Mouse (Mus musculus) retina, adult 2 months (tissue): ENCODE results near the gene Chst4.
"Not testable (repeated sequence)": the region's sequence is repeated elsewhere in the genome, so short reads cannot be mapped to it uniquely, and the experiment has no call there.

ENCODE experiments used
- DNase-seq: peaks from one replicate; pipeline ENCODE4 v3.0.0-alpha.2; 2012; ENCODE audit warnings: low read depth, low spot score

Gene Chst4

GRCm38 (mm10) chr8:110039659-110040058, at the start of gene Chst4:
Gene Chst4 (minus strand): TSS chr8:110039740.
- DNase-seq: no peak

GRCm38 (mm10) chr8:110082416-110083105, 43.0 kb upstream of the Chst4 start:
- DNase-seq: no peak

DNA sequence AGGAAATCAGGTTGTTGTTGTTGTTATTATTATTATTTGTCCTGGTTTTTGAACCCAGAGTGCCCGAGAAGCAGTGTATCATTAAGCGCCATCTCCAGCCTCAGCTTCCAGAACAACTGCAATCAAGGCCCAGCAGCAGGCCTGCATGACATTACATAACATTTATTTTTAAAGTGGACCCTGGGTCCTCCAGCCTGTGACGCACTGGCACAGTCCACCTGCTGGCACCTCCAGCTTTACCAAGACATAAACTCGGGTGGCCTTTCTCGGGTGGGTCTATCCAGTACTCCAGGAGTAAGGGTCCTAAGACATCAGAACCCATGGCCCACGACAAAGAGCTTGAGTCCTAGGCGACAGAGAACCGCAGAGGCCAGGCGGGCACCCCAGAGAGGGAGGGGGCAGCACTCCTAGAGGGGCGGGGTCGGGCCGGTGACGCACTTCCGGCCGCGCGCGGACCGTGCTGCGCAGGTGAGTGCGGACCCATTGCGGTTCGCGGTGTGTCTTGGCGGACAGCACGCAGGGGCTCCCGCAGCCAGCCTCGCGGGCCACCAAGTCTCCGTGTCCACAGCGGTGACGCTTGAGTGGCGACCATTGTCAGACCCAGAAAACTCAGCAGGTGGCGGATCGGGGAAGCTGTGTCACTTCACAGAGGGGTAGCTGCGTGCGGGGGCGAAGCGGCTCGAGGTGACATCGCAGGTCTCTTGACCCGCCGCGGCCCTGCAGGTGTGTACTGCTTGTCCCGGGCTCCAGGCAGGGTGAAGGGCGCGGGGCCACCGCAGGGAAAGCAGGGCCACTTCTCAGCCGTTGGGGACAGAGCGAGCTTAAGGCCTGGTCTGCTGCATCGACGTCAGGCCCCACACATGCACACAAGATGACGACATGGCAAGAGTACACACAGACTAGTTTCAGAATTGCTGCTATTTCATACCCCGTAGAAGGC, 40.0 kb upstream of the Chst4 start, which contains the start of gene Zfp612:
TSS of gene Zfp612 (plus strand) at position 465 of the 940 bp plus-strand sequence.
- peak; percentile 64 for DNase-seq

- DNase-seq: no peak
These were observed 35.0 kb upstream of the Chst4 start for GRCm38 (mm10) chr8:110074496-110074895.

DNA sequence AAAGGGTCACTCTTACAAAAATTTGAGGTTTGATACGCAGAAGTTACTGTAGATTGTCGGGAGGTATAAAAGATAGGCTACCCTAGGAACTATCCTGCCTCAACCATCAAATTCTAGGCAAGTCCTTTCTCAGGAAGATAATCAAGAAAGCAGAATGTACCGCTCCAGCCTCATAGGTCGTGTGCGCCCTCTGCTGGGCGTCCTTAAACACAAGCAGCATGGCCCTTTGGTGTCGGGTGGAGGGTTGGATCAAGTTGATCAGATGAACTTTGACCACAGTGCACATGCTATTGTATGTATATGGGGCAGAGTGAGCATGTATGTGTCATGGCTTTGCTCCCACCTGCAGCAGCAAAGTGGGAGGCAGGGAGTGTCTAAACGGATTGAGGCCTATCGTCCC, 32.1 kb upstream of the Chst4 start:
- DNase-seq: peak; percentile 54

- no peak for DNase-seq
These were observed 30.2 kb upstream of the Chst4 start for GRCm38 (mm10) chr8:110069706-110070105.

DNA sequence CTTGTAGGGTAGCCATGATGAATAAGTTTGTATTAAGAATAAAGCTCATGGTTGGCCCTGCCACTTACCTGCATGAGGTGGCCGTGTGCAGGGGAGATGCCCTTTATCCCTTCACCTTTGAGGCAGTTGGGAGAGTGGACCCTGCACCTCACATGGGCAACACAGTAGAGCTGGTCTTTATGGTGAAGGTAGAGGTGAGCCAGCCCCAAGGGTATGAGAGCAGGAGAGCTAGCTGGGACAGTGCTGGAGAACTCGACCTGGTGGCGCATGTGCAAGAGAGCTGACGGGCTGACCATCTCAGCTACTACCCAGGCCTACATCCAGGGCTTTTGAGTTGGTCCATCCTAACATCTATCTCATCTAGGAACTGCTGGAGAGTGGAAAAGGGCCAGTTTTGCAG, 26.1 kb upstream of the Chst4 start:
- DNase-seq: no peak

GRCm38 (mm10) chr8:110064606-110065365, 25.2 kb upstream of the Chst4 start:
- DNase-seq: no peak

GRCm38 (mm10) chr8:110064161-110064560, 24.6 kb upstream of the Chst4 start:
- DNase-seq: no peak

GRCm38 (mm10) chr8:110058207-110058606, 18.7 kb upstream of the Chst4 start:
- DNase-seq: no peak

DNA sequence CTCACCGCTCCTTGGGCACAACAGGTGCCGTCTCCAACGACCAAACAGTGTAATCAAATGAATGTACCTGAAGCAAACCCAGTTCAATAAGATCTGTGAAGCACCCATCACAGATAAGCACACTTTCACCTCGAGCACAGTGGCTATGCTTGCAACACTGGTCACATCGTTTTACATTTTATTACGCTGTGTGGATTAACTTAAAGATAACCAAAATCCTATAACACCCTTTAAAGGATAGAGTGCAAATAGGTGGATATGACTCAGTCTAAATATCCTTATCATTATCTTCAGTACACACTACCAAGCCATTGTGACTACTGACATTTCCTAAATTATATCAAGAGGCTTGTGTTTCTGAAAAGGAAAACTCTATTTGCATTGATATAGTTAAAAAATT, 11.7 kb upstream of the Chst4 start:
- DNase-seq: no peak

DNA sequence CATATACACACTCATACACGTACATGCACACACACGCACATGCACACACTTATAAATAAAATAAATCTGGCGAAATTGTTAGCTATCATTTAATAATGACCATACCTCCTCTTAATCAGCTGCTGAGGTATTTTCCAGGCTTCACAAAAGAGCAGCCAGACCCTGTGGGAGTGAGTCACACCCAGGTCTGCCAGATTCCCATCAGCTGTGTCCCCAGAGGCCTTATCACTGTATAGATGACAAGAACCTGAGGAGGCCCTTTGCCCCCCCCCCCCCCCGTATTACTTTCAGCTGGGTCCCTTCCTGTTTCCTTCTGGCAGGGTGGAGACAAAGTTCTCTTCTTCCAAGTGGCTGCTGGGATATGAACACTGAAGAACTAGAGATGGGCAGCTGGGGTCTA, 969 bp upstream of the Chst4 start:
- DNase-seq: no peak

- DNase-seq: no peak
These were observed 324 bp downstream of the Chst4 start for GRCm38 (mm10) chr8:110039216-110039615.

GRCm38 (mm10) chr8:110036156-110036555, 3.4 kb downstream of the Chst4 start:
- DNase-seq: no peak

- DNase-seq: no peak
These were observed 5.2 kb downstream of the Chst4 start for GRCm38 (mm10) chr8:110034331-110034730.

DNA sequence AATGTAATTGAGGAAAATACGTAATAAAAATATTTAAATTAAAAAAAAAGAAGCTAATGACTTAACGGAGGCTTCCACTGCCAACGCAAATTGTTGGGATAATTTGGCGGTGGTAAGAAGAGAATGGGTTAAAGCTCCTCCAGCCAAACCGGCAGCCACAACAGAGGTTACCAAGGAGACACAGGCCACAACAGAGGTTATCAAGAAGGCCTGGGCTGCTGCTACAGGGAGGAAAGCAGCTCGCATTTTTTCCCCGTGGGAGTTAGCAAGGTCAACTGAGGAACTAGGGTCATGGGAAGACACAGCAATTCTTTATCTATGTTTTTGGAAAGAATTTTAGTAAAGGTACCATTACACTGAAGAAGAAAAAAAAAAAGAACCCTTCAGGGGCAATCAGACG, 5.8 kb downstream of the Chst4 start:
- DNase-seq: not testable (repeated sequence)

DNA sequence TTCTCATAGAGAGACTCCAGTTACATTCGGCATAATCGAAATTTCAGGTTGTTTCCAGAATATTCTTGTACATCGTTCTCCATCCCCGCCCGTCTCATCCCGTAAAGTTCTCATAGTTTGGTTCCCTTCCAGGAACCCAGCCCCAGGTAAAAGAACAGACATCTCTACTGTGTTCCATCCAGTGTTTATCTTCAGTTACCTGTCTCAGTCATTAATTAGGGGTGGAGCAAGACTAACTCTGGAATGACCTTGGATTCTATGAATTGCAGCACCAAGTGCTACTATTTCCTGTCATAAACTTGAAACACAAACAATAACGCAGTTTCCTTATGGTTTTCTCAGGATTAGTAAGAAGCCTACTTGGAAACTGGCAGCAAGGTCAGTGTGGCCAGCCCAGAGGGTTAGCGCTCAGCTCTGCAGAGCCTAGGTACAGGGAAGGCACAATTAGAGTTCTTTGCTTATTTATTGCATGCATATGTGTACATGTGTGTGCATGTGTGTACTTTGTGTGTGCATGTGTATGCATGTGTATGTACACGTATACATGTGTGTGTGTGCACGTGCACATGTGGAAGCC, 16.7 kb downstream of the Chst4 start:
- no peak for DNase-seq

DNA sequence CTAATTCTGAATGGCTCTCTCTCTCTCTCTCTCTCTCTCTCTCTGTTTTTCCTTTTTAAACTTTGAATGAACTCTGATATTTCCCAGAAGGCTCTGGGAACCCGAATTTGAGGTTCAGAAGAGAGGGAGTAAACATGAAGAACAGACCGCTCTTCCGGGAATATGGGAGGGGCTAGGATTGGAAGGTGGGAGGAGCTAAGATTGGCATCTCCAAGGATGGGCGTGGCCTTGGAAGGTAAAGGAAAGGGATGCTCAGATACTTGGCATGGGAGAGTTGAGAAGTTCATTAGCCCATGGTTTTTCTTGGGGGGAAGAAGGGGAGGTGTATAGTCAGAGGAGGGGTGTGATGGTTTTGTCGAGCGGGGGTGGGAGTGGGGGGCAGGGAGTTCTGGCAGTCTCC, 17.5 kb downstream of the Chst4 start:
- no peak for DNase-seq

GRCm38 (mm10) chr8:110010868-110011267, 28.7 kb downstream of the Chst4 start:
- peak; percentile 29 for DNase-seq

- no peak for DNase-seq
These were observed 30.5 kb downstream of the Chst4 start for GRCm38 (mm10) chr8:110008995-110009446.

DNA sequence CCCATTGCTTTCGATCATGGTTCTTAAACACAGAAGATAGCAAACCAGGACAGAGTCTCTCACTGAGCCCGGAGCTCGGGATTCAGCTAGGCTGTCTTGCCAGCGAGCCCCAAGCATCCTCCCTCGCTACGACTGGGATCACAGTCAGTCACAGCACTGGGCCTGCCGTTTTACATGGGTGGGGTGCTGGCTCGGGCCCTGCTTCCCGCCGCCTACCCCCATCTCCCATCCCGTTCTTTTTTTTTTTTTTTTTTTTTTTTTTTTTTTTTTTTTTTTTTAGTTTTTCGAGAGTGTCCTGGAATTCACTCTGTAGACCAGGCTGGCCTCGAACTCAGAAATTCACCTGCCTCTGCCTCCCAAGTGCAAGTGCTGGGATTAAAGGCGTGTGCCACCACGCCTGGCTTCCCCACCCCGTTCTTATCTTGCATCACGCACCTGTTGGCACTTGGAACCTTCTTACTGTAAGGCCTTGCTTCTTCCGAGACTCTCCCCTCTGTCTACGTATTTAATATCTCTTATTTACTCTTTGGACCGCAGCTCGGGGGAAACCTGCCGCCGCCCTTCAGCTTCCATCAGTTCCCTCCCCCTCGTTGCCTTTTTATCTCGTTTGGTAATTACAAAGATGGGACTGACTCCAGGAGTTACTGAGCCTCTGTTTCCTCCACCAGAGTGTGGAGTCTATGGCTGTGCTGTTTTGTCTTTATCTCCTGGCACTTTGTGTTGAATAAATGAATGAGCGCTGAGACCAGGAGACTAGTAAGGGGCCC, 31.1 kb downstream of the Chst4 start:
- no peak for DNase-seq
